Mouse (Mus musculus) heart, postnatal 0 days (tissue): ENCODE data around the gene Dhcr24.

Source experiments
- CTCF ChIP-seq: IDR thresholded peaks from 2 replicates; pipeline ENCODE4 v1.5.1; 2016; ENCODE audit warnings: antibody characterized with exemption, control low read depth, low read depth
- EP300 ChIP-seq: IDR thresholded peaks from 2 replicates; pipeline ENCODE4 v1.6.1; 2016; ENCODE audit warnings: antibody characterized with exemption, low read depth

- TF ChIP-seq CTCF (no peak), EP300 (no peak)
Measured at GRCm38 (mm10) chr4:106606639-106607554, 46.1 kb downstream of the Dhcr24 start.
